Mouse (Mus musculus): ENCODE measurements around the gene Ube2f. TPM values are rescaled to one million over a fixed set of nuclear protein-coding genes. Genes with fewer than 3 reads are reported as not detected.

Ube2f gene
- total RNA-seq, 2 experiments from 2014 or later: 56.1 to 58.7 TPM

DNA sequence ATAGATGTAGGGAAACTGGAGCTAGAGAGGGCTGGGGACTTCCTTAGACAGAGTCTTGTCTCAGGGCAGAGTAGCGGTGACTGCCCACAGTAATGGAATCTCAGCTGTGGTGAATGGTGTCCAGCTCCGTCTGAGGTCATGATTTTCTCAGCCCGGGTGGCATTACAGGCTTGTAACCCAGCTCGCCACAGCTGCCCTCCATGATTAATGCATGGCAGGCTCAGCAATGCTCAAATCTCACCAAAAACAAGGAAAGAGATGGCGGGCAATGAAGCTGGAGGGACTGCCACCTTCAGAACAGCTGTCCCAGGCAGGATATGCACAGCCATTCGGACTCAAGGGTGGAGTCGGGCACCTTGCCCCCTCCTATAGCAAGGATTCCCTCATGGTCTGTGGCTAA, 87.3 kb downstream of the Ube2f start:
- intact Hi-C loops (cut with DNase I): no loop called here
- no peak for DNase-seq

Other genes starting within 250 kb of the Ube2f start
- gene Rbm44, start 105.2 kb upstream of the Ube2f start, total RNA-seq (2021): not detected
- 10 to 100 TPM; 21.1 to 23.7 TPM for gene Ramp1, start 70.5 kb upstream of the Ube2f start, total RNA-seq (2021)
- gene Scly, start 48.0 kb downstream of the Ube2f start, total RNA-seq (2021): 10 to 100 TPM in 1 of 2 experiments, 1 to 10 TPM in 1; 9.4 to 12.1 TPM
- under 1 TPM; 0.05 to 0.10 TPM for gene Espnl, start 71.8 kb downstream of the Ube2f start, total RNA-seq (2021)
- gene Klhl30, start 100.7 kb downstream of the Ube2f start, total RNA-seq (2021): 10 to 100 TPM; 55.0 to 66.7 TPM
- 1 to 10 TPM; 1.8 to 2.1 TPM for gene Erfe, start 116.1 kb downstream of the Ube2f start, total RNA-seq (2021)
- 10 to 100 TPM; 33.2 TPM for gene Ilkap, start 148.5 kb downstream of the Ube2f start, total RNA-seq (2021)
- 1 to 10 TPM; 7.5 to 7.9 TPM for gene Hes6, start 163.7 kb downstream of the Ube2f start, total RNA-seq (2021)
- gene Per2, start 209.0 kb downstream of the Ube2f start, total RNA-seq (2021): 1 to 10 TPM; 6.7 to 9.9 TPM
- 1 to 10 TPM; 2.7 to 3.4 TPM for gene Traf3ip1, start 244.3 kb downstream of the Ube2f start, total RNA-seq (2021)

Data from gastrocnemius, postnatal 36 days (tissue).